Mouse (Mus musculus): ENCODE data around the gene Cab39l.

DNA sequence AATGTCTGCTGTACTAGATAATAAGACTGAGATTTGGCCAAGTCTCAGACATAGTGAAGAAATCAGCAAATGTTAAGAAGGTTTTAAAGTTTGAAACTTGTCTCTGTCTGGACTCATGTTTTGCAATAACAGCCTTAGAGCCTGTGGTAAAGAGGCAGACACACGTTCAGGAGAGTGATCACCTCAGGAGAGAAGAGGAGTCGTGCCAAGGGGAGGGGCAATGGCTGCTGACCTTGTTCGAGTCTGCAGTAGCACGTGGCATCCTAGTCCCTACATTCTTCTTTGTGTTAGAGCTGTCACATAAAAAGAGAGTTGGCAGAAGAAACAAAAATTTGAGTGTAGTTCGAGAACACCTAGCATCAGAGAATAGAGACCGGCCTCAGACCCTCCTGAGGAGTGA, 100.0 kb downstream of the Cab39l start:
- no peak for TF ChIP-seq CTCF (conservative IDR thresholded peaks at IDR 0.05; ENCODE audit: low read length)
- no peak for TF ChIP-seq NANOG (IDR thresholded peaks at IDR 0.05; ENCODE audit: borderline replicate concordance, low read length)

All from E14TG2a.4 (cell line).